Mouse (Mus musculus): ENCODE results near the gene Cyb561.
A peak's percentile ranks its signal among the peaks of the same experiment; 100 is the strongest.

Cyb561 gene

DNA sequence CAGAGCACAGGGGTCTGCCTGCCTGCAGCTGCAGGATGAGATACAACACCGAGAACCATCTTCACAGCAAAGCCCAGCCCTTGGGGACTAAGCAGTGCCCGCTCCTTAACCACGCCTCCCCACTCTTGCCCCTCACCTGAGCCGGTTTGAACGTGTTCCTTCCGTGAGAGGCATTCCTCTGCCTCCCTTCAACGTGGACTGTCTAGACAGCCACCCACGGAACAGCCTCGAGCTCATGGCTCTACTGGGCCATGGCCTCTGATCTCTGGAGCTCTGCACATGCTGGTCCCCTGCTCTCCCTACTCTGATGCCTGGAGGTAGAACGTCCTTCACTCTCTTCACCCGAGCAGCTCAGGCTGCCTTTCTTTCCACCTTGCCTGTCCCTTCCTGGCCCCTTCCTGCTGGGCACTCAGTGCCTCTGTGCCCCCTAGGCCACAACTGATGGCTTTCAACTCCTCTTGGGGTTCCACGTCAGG, at the start of gene Cyb561:
TSS of gene Cyb561 (minus strand) at position 426 of the 476 bp plus-strand sequence.
- DNase-seq (ENCODE audit: low spot score in 2 of 2), result no peak

DNA sequence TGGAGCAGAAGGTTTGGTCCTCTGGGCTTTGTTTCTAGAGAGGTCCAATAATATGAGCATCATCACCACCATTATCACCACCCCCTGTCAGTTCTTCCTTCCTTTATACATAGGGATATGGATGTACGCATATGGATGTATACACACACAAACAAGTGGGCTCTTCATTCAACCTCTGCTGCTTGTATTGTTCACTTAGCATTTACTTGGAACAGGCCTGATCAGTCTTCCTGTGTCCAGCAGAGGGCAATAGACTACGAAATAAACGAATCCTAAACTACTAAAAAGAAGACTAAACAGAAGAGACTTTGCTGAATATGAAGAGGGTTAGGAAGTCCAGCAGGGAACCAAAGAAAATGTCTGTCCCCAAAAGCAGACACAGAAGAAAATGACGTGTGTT, 48.6 kb upstream of the Cyb561 start:
- DNase-seq (ENCODE audit: low spot score in 2 of 2), result no peak

DNA sequence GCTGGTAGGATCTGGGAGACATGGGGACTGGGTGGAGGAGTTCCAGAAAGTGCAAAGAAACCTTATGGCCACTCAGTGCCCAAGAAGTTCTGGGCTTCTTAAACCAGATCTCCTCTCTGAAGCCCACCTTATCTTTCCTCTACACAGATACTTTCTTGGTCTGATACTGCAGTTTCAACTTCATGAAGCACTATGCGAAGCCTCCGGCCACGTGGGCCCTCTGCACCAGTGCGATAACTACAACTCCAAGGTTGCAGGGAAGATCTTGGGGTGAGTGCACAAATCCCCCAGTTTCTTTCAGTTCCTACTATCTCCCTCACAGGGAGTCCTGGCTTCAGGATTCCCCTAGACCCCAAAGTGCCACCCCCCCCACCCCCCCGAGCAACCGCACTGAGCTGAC, 46.9 kb upstream of the Cyb561 start:
- no peak for DNase-seq (ENCODE audit: low spot score in 2 of 2)

DNA sequence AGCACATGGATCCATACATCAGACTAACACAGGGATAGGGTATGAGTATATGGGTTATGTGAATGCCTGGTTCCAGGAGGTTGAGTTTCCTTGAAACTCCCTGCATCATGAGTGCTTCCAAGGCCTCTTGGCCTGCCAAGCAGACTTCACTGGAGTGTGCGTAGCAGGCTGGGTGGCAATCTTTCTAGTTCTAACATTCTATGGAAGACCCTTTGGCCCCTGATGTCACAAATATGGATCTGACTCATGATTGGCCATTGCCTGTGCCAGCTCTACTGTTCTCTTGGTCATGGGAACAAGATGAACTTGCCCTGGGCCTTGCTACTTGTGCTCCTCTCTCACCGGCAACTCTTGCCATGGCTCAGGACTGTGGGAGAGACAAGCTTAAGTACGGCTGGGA, 41.2 kb upstream of the Cyb561 start, which contains the start of gene Ace3:
TSS of gene Ace3 (plus strand) at position 301 of the 400 bp plus-strand sequence.
- no peak for DNase-seq (ENCODE audit: low spot score in 2 of 2)

DNA sequence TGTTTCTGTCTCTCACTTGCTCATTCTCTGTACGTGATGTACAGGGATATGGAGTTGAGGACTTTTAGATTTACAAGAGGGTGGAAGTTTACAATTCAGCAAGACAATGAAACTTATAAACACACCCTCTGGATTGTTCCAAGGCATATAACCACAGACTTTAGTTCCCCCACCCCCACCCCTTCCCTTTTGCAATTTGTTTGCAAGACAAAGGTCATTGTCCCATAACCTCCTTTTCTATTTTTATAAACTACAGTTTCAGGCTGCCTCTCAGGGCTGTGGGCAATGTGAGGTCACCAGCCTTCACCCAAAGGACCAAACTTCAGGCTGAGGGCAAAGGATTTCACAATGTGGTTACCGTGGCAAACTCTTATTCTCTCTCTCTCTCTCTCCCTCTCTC, 37.1 kb upstream of the Cyb561 start:
- DNase-seq (ENCODE audit: low spot score in 2 of 2), result no peak

DNA sequence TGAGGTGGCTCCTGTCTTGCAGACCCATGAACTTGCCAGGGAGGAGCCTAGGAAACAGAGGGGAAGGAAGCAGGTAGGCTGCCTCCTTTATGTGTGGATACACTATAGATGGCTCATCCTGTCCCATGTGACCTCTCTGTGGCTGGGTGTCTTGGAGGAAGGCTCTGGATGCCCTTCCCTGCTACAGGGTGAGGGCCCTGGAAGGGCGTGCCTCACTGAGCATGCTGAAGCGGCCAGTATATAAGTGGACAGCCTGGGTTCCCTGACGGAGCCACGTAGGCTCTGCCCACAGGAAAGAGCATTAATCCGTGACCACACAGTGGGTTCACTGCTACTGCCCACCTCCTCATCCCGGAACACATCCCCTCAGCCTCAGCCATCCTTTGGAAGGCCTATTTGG, 36.3 kb upstream of the Cyb561 start:
- DNase-seq (ENCODE audit: low spot score in 2 of 2), result no peak

DNA sequence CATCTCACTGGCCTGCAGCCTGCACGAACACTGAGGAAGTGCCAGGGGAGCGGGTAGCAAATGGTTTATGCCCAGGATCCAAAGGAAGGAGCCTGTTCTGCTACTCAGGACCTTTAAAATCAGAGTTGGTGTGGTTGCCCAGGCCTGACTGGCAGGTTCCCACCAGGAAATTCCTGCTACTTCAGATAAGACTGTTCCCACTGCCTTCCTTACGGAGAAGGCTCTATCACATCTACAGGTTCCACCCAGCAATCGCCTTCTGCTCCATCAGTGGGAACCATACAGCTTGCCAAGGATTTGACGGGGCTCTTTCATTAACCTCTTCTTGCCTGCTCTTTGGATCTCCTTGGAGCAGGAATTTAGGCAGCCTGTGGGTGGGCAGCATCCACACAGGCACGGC, 34.3 kb upstream of the Cyb561 start:
- no peak for DNase-seq (ENCODE audit: low spot score in 2 of 2)

DNA sequence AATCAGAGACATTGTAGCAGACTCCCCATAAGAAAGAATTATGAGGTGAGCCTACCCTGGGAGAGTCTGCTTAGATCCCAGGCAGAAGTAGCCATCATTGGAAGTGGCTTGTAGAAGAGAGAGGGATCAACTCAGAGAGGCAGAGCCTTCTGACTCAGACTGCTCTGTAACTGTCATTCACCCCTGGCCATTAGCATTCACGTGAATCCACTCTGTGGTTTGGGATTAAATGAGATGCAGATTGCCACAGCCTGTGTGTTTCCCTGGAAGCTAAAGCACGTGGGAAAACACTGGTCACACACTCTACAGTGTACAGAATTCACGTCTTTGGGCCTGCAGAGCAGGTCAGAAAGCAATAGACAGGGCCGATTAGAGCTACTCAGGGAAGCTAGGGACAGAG, 31.3 kb upstream of the Cyb561 start:
- DNase-seq (ENCODE audit: low spot score in 2 of 2), result no peak

DNA sequence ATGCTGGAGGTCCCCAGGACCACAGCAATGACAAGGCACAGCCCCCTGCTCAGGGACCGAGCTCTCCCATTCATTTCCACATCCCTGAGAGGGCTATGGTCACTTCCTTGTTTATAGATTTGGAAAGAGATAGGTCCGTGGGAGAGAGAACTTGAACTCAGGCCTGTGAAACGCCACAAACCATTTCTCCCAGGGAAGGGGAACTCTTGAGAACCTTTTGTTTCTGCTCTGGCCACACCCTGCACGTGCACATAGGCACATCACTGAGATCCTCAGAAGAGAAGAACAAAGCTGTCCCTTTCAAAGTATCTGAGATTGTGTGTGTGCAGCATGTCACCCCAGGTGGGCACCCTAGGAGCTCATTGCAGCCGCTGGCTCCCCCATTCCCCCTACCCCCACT, 25.5 kb upstream of the Cyb561 start:
- no peak for DNase-seq (ENCODE audit: low spot score in 2 of 2)

DNA sequence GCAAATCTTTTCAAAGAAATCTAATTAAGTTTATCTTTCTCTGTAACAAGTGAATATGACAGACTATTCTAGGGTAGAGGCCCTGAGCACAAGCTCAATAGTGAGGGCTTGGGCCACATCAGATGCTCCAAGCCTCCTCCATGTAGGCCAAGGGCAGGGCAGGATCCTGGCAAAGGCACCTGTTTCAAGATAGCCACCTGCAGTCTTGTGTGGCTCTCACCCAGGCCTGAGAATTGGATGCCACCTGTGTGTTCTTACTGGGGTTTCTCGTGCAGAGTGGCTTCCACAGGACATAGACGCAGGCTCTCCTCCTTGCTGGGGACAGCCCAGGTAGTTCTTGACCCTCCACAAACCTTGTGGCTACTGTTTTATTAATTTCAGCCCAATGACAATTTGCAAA, 25.1 kb upstream of the Cyb561 start:
- DNase-seq (ENCODE audit: low spot score in 2 of 2), result no peak

DNA sequence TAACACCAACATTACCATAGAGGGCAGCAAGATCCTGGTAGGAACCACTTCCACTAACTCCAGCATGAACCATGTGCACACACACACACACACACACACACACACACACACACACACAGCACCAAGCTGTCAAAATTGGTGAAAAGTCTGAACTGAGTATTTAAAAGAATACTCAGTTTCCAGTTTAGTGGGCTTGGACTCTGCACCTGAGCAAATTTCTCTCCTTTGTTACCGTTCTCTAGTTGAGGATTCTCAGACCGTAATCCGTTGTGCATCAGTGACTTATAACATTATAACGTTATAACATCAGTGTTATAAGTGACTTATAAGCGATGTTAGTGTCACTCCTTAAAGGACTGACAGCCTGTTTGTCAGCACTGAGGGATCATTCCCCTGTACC, 22.5 kb upstream of the Cyb561 start:
- DNase-seq (ENCODE audit: low spot score in 2 of 2), result no peak

DNA sequence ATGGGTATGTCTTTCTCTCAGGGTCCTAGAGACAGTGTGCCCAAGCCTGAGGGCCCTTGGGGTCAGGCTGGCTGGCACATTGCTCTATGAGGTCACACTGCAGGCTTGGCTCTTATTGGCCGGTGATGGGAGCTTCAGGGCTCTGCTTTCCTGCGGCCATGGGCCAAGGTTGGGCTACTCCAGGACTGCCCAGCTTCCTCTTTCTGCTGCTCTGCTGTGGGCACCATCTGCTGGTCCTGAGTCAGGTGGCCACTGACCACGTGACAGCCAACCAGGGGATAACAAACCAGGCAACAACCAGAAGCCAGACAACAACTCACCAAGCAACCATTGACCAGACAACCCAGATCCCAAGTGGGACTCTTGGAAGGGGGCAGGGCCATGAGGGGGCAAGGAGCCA, 21.9 kb upstream of the Cyb561 start:
- DNase-seq (ENCODE audit: low spot score in 2 of 2), result no peak

DNA sequence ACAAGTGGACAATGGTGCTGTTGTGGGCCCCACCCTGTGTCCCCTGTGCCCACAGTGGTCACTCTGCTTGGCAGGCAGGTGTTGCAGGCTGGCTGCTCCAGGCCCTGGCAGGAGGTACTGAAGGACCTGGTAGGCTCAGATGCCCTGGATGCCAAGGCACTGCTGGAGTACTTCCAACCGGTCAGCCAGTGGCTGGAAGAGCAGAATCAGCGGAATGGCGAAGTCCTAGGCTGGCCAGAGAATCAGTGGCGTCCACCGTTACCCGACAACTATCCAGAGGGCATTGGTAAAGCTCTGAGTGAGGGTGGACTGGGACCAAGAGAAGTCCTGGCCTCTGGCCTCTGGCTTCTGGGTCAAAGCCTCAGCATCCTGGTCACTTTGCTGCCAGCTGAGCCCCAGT, 21.5 kb upstream of the Cyb561 start:
- no peak for DNase-seq (ENCODE audit: low spot score in 2 of 2)

DNA sequence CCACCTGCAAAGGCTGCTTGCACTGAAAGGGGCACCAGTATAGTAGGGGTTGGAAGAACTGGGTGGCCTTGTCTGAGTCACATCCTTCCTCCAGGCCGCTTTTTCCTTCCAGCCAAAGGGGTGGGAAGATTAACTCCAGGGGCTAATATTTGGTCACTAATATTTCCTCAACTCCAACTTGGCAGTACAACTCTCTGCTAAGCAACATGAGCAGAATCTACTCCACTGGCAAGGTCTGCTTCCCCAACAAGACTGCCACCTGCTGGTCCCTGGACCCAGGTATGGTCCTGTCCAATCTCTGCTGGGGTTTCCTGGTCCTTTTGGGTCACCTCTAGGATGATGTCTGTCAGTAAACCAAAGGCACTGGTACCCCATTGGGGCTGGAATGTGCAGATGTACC, 16.4 kb upstream of the Cyb561 start:
- peak; percentile 70 to 72 for DNase-seq (ENCODE audit: low spot score in 2 of 2)

DNA sequence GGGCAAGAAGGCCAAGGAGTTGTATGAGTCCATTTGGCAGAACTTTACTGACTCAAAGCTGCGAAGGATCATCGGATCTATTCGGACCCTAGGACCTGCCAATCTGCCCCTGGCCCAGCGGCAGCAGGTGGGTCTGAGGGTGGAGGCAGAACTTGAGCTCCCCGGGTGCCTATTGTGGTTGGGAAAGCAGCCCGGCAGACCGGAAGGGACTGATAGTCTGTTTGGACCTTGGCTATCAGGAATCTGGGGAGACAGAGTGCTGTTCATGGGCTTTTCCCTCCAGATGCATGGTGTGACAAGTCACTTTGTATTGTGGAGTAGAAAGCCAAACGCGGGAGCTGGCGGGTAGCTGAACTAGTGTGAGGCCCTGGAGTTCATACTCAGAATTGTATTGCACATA, 15.8 kb upstream of the Cyb561 start:
- peak; percentile 26 to 32 for DNase-seq (ENCODE audit: low spot score in 2 of 2)

DNA sequence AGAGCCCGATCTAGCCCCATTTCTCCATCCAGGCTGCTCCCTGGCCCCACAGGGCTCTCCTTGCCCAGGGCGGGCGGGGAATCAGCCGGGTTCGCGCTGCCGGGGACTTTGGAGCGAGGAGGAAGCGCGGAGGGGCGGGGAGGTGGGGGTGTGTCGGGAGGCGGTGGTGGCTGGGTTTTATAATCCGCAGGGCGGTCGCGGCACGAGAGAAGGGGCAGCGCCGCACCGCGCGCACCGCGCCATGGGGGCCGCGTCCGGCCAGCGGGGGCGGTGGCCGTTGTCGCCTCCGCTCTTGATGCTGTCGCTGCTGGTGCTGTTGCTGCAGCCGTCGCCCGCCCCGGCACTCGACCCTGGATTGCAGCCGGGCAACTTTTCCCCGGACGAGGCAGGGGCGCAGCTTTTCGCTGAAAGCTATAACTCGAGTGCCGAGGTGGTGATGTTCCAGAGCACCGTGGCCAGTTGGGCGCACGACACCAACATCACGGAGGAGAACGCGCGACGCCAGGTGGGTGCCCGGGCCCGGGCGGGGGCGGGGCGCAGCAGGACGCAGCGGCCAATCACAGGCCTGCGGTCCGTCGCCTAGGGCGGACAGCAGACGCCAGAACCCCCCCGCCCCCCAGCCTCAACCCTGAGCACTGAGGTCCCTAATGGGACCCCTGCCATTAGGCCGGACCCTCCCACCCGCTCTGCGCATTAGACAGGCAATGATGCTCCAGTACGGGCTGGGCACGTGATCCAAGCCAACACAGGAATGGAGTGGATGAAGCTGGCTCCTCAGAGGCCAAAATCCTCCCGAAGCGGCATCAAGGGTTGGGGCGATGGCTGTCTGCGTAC, 14.8 kb upstream of the Cyb561 start, which contains the start of gene Ace:
TSS of gene Ace (plus strand) at position 205 of the 834 bp plus-strand sequence.
- DNase-seq (ENCODE audit: low spot score in 2 of 2), result peak; percentile 39 to 41

DNA sequence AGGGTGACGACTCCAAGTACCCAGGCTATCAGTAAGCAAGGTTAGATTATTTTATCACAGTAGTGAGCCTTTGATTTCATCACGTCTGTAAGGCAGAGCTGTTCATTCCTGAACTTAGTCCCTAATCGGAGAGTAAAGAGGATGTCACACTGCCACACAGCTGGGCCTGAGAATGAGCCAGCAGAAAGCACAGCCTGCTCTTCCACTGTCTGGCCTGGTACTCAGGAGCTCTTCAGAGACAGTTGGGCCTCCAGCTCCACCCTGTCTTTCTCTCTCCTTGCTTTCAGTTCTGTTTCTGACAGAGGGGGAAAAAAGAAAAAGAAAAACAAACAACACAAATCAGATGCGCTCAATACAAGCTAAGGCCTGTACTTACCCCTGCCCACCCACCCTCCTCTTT, 13.2 kb upstream of the Cyb561 start:
- DNase-seq (ENCODE audit: low spot score in 2 of 2), result no peak

DNA sequence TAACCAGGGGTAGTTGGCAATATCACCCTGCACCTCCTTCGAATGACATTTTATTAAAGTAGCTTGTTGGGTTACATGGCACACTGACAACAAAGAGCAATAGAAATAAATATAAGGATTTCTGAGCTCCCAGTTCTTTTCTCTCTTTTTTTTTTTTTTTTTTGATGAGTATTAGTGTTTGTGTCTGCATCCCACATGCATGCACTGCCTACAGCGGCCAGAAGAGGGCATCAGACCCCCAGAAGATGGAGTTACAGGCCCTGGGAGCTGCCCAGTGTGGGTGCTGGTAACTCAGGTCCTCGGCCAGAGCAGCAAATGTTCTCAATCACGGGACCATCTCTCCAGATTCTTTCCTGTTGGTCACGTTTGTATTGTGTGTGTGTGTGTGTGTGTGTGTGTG, 11.6 kb upstream of the Cyb561 start:
- DNase-seq (ENCODE audit: low spot score in 2 of 2), result no peak

DNA sequence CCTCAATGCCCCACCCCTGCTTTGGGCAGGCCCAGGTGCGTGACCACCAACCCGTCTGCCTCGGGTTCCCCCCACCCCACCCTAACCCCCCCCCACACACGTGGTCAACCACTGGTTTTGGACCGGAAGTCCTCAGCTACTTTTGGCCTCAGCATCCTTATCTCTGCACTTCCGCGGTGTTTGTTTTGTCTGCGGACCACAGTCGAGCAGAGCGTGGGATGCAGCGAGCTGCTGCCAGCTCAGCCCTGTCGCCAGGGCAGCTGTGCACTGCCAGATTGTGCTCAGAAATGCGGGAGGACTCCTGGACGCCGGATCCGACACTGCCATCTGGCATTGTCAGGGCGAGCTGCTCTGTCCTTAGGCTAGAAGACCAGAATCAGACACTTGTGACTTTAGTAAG, 6.2 kb upstream of the Cyb561 start:
- peak in 1 of 2 experiments; percentile 46 for DNase-seq (ENCODE audit: low spot score in 2 of 2)

DNA sequence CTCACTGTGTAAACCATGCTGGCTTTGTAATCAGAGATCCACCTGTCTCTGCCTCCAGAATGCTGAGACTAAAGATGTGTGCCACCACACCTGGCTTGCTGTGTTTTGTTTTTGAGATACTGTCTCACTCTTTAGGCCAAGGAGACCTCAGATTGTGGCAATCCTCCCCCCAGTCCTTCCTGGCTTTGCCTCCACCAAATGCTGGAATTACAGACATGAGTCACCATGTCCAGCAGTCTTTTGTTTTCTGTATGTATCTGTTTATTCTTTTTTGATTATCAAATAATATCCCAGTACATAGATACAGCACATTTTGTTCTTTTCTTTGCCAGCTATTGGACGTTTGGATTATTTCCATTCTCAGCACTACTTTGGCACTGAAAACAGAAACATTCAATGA, 5.4 kb upstream of the Cyb561 start:
- no peak for DNase-seq (ENCODE audit: low spot score in 2 of 2)

DNA sequence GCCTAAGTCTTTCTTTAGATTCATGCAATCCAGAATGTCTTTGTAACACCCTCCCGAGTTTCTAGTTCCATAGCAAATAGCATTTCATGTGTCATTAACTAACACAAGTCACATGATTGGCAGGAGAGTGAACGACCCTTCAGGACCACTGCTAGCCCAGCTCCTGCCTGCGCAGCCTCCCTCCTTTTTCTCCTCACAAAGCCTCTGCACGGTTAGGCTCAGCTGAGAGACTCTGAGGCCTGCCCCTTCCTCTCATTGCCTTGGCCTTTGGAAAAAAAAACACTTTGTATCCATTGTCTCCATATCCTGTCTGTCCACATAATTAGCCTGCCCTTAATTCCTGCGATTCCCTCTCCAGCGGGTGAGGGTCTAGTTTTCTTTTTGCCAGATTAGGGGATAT, 4.4 kb upstream of the Cyb561 start:
- no peak for DNase-seq (ENCODE audit: low spot score in 2 of 2)

DNA sequence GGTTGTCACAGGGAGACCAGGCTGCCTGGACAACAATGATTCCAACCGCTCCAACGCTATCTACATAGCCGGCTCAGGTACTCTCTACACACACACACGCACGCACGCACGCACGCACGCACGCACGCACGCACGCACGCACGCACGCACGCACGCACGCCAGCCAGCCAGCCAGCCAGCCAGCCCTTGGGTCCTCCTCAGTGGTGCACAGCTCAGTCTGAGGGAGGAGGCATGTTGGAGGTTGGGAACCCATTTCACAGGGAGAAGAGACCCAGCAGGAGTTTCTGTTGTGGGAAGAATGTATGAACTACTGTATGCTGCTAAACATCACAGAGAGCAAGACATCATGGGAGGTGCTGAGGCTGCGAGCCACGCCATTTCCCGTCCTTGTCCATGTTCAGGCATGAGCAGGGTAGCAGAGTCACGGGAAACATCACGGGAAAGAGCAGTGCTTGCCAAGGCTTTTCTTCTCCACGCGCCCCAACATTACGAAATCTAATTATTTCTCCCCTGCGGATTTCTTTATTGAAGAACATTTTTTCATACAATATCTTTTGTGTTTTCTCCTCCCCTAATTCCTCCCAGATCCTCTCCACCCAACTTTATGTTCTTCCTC, 2.8 kb upstream of the Cyb561 start:
- DNase-seq (ENCODE audit: low spot score in 2 of 2), result no peak

DNA sequence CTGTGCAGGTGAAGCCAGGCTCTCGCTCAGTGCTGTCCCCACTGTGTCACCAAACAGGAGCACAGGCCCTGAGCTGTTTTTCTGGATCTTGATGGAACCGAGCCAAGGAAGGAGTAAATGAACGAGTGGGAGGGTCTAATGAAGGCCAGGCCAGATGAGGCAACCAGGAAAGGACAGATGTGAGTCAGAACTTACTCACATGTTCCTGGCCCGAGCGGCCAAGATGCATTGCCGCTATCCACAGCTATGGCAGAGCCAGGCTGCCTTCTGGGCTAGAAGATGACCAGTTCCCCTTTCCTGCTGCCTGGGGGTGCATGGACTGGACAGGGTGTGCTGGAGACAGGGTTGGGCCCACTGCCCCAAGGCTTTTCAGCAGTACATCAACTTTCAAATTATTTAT, 266 bp upstream of the Cyb561 start:
- DNase-seq (ENCODE audit: low spot score in 2 of 2), result peak; percentile 73 to 74

Measured in heart, adult 9 months (tissue).